Mouse (Mus musculus): ENCODE measurements around the gene Fggy. TPM values are rescaled to one million over a fixed set of nuclear protein-coding genes. Genes with fewer than 3 reads are reported as not detected.

The Fggy gene
- polyA plus RNA-seq, 1 experiment from 2014 or later = 22.8 TPM

- no peaks in the 10 kb centered on the region for H3K36me3 ChIP-seq (ENCODE audit: control insufficient read depth, insufficient read depth, low read length)
- H3K4me1 ChIP-seq (ENCODE audit: control insufficient read depth, insufficient read depth, low read length) = no peaks in the 10 kb centered on the region
- H3K27me3 ChIP-seq (replicated peaks; ENCODE audit: control insufficient read depth, insufficient read depth, low read length) = no peaks in the 10 kb centered on the region
- no peak overlapping the region for H3K27ac ChIP-seq (ENCODE audit: low read length)
- WGBS = 86% methylated on average over 1 of the region's 1 CpGs
- H3K4me2 ChIP-seq (ENCODE audit: low read depth, low read length) = no peak overlapping the region
- no peak overlapping the region for H3K4me3 ChIP-seq (ENCODE audit: low read length)
- no peaks in the 10 kb centered on the region for H3K9me3 ChIP-seq (ENCODE audit: control insufficient read depth, low read length)
- ATAC-seq = no peak
- no peak overlapping the region for H3K9ac ChIP-seq (ENCODE audit: low read depth, low read length)
Measured at GRCm38 (mm10) chr4:95928846-95929245, 371.5 kb downstream of the Fggy start.

- Histone ChIP-seq H3K4me2 (ENCODE audit: low read depth, low read length) (no peak overlapping the region), H3K27me3 (replicated peaks; ENCODE audit: control insufficient read depth, insufficient read depth, low read length) (no peaks in the 10 kb centered on the region), H3K27ac (ENCODE audit: low read length) (no peak overlapping the region), H3K4me3 (ENCODE audit: low read length) (no peak overlapping the region), H3K9me3 (ENCODE audit: control insufficient read depth, low read length) (no peaks in the 10 kb centered on the region), H3K36me3 (ENCODE audit: control insufficient read depth, insufficient read depth, low read length) (no peaks in the 10 kb centered on the region), H3K9ac (ENCODE audit: low read depth, low read length) (no peak overlapping the region), H3K4me1 (ENCODE audit: control insufficient read depth, insufficient read depth, low read length) (0 out of 2 replicates have a peak, but pooled peaks cover 3% of the 10 kb centered on the region)
- WGBS = 84% methylated on average over 1 of the region's 1 CpGs
- no peak for ATAC-seq
Measured at GRCm38 (mm10) chr4:95929936-95930335, 372.6 kb downstream of the Fggy start.

DNA sequence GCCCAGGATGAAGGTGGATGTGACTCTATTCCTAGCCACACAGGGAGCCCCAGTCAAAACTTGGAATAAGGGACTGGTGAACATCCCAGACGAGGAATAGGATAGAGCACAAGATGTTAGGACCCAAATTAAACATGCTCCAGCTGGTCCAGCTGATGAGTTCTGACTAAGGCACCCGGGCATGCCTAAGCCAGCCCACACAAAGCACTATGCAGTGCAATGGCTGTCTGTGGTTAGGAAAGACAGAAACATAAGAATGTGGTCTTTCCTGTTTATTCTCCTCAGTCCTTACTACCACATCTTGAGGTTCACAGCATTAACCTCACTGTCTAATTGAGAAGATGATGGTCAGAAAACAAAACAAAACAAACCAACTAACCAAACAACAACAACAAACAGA, 374.0 kb downstream of the Fggy start:
- 0 out of 2 replicates have a peak, but pooled peaks cover 3% of the 10 kb centered on the region for H3K4me1 ChIP-seq (ENCODE audit: control insufficient read depth, insufficient read depth, low read length)
- no peak overlapping the region for H3K4me2 ChIP-seq (ENCODE audit: low read depth, low read length)
- H3K4me3 ChIP-seq (ENCODE audit: low read length) = no peak overlapping the region
- no peaks in the 10 kb centered on the region for H3K9me3 ChIP-seq (ENCODE audit: control insufficient read depth, low read length)
- H3K36me3 ChIP-seq (ENCODE audit: control insufficient read depth, insufficient read depth, low read length) = no peaks in the 10 kb centered on the region
- H3K27ac ChIP-seq (ENCODE audit: low read length) = no peak overlapping the region
- H3K27me3 ChIP-seq (replicated peaks; ENCODE audit: control insufficient read depth, insufficient read depth, low read length) = no peaks in the 10 kb centered on the region
- ATAC-seq = no peak
- no peak overlapping the region for H3K9ac ChIP-seq (ENCODE audit: low read depth, low read length)
- WGBS = 77% methylated on average over 2 of the region's 2 CpGs

DNA sequence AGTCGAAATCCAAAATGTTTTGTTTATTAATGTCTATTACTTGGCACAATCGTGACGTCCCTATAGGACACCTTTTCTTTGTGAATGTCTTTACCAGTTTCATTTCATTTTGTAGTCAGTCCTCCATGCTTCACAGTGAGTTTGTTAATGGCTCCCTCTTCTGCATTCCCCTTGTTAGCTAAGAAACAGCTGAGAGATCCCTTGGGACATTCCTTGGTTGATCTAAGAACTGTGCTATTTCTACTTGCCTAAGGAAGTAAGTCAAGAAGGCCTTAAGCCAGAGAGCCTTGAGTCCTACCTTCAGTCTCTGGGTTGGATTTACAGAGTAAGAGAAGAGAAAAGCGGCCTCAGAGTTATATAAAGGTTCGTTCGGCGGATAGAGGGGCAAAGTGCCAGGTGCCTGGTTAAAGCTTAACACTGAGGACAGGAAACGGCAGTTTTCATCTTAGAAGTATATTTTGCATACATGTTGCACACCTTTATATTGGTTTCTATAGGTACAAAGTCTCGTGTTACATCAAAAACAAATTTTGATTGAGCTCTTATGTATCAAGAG, 376.6 kb downstream of the Fggy start:
- Histone ChIP-seq H3K4me1 (ENCODE audit: control insufficient read depth, insufficient read depth, low read length) (0 out of 2 replicates have a peak, but pooled peaks cover 3% of the 10 kb centered on the region), H3K9me3 (ENCODE audit: control insufficient read depth, low read length) (no peaks in the 10 kb centered on the region), H3K27me3 (replicated peaks; ENCODE audit: control insufficient read depth, insufficient read depth, low read length) (no peaks in the 10 kb centered on the region), H3K36me3 (ENCODE audit: control insufficient read depth, insufficient read depth, low read length) (no peaks in the 10 kb centered on the region), H3K9ac (ENCODE audit: low read depth, low read length) (no peak overlapping the region), H3K4me2 (ENCODE audit: low read depth, low read length) (peak overlapping the region; percentile 34; the same call in 1 of the 2 replicates), H3K27ac (ENCODE audit: low read length) (peak overlapping the region; percentile 80), H3K4me3 (ENCODE audit: low read length) (no peak overlapping the region)
- ATAC-seq = peak; percentile 92
- WGBS = 72% methylated on average over 9 of the region's 9 CpGs

GRCm38 (mm10) chr4:95934384-95935035, 377.2 kb downstream of the Fggy start:
- Histone ChIP-seq H3K4me2 (ENCODE audit: low read depth, low read length) (0 out of 2 replicates have a peak overlapping the region, but pooled peaks have one; percentile 34), H3K9me3 (ENCODE audit: control insufficient read depth, low read length) (no peaks in the 10 kb centered on the region), H3K4me1 (ENCODE audit: control insufficient read depth, insufficient read depth, low read length) (0 out of 2 replicates have a peak, but pooled peaks cover 3% of the 10 kb centered on the region), H3K27ac (ENCODE audit: low read length) (peak overlapping the region; percentile 80), H3K36me3 (ENCODE audit: control insufficient read depth, insufficient read depth, low read length) (no peaks in the 10 kb centered on the region), H3K27me3 (replicated peaks; ENCODE audit: control insufficient read depth, insufficient read depth, low read length) (no peaks in the 10 kb centered on the region), H3K9ac (ENCODE audit: low read depth, low read length) (no peak overlapping the region), H3K4me3 (ENCODE audit: low read length) (no peak overlapping the region)
- peak; percentile 94 for ATAC-seq
- WGBS = 80% methylated on average over 4 of the region's 4 CpGs

DNA sequence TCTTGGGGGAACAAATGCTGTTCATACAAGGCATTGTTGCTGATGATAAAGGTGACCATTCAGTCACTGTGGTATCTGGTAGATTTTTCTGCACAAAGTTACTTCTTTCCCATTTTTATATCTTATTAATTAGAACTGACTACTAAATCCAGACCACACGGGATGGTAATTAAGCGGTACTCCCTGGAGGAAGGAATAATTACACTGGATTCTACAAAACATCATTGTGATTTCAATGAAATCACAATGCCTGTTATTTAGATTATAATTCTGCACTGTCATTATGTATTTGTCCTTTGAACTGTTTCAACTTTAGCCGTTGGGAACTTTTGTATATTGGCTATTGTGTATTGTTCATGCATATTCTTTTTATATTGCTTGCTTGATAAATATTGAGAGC, 381.4 kb downstream of the Fggy start:
- no peaks in the 10 kb centered on the region for H3K27me3 ChIP-seq (replicated peaks; ENCODE audit: control insufficient read depth, insufficient read depth, low read length)
- H3K4me2 ChIP-seq (ENCODE audit: low read depth, low read length) = no peak overlapping the region
- no peak overlapping the region for H3K9ac ChIP-seq (ENCODE audit: low read depth, low read length)
- H3K4me1 ChIP-seq (ENCODE audit: control insufficient read depth, insufficient read depth, low read length) = 0 out of 2 replicates have a peak, but pooled peaks cover 3% of the 10 kb centered on the region
- peak; percentile 21; the same call in 1 of the 2 replicates for ATAC-seq
- 70% methylated on average over 3 of the region's 3 CpGs for WGBS
- no peak overlapping the region for H3K27ac ChIP-seq (ENCODE audit: low read length)
- no peaks in the 10 kb centered on the region for H3K36me3 ChIP-seq (ENCODE audit: control insufficient read depth, insufficient read depth, low read length)
- no peaks in the 10 kb centered on the region for H3K9me3 ChIP-seq (ENCODE audit: control insufficient read depth, low read length)
- H3K4me3 ChIP-seq (ENCODE audit: low read length) = no peak overlapping the region

GRCm38 (mm10) chr4:95947896-95948295, 390.6 kb downstream of the Fggy start:
- Histone ChIP-seq H3K4me1 (ENCODE audit: control insufficient read depth, insufficient read depth, low read length) (no peaks in the 10 kb centered on the region), H3K27me3 (replicated peaks; ENCODE audit: control insufficient read depth, insufficient read depth, low read length) (no peaks in the 10 kb centered on the region), H3K9ac (ENCODE audit: low read depth, low read length) (no peak overlapping the region), H3K27ac (ENCODE audit: low read length) (no peak overlapping the region), H3K4me2 (ENCODE audit: low read depth, low read length) (no peak overlapping the region), H3K9me3 (ENCODE audit: control insufficient read depth, low read length) (no peaks in the 10 kb centered on the region), H3K4me3 (ENCODE audit: low read length) (no peak overlapping the region), H3K36me3 (ENCODE audit: control insufficient read depth, insufficient read depth, low read length) (no peaks in the 10 kb centered on the region)
- WGBS = 73% methylated on average over 1 of the region's 1 CpGs
- no peak for ATAC-seq

GRCm38 (mm10) chr4:95953328-95953727, 396.0 kb downstream of the Fggy start:
- H3K9me3 ChIP-seq (ENCODE audit: control insufficient read depth, low read length) = no peaks in the 10 kb centered on the region
- ATAC-seq = peak; percentile 59; the same call in 1 of the 2 replicates

DNA sequence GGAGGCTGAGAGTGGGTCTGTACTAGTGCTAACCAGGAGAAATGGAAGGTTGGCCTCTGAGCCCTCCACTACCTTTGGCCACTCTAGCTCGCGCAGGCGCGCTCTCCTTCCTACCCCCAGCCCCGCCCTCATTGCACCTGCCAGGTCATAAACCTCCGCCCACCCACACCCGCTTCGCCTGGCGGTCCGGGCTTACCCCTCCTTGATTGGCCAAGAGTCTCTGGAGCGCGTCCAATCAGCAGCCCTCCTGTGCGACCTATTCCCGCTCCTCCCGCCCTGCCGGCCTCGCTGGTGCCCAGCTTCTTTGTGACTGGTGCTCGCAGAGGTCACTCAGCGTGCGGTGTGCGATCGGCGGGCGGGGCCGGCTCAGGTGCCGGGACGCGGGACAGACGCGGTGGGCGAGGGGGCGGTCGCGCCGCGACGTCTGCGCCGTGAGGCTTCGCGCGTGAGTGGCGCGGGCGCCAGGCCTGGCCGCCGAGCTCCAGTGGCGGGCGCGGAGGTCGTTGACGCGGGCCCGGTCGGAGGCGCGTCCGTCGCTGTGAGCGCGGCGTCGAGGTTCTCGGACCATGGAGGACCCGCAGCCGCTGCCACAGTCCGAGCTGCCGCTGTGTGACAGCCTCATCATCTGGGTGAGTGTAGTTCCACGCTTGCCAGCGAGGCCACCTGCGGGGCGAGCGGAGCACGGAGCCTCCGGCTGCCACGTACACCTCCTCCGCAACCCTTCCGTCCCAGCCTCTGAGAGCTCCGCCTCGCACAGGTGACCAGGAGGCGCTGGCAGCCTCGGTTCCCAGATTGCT, 409.8 kb downstream of the Fggy start, which contains the start of gene Hook1:
Hook1 (plus strand) TSS at position 313 of the 797 bp plus-strand sequence.
- H3K36me3 ChIP-seq (ENCODE audit: control insufficient read depth, insufficient read depth, low read length) = no peaks in the 10 kb centered on the region
- no peaks in the 10 kb centered on the region for H3K4me1 ChIP-seq (ENCODE audit: control insufficient read depth, insufficient read depth, low read length)
- H3K9me3 ChIP-seq (ENCODE audit: control insufficient read depth, low read length) = no peaks in the 10 kb centered on the region
- peak within 1 kb of the TSS; percentile 75 for H3K4me3 ChIP-seq (ENCODE audit: low read length)
- peak; percentile 100 for ATAC-seq
- peak within 1 kb of the TSS; percentile 79 for H3K9ac ChIP-seq (ENCODE audit: low read depth, low read length)
- no peaks in the 10 kb centered on the region for H3K27me3 ChIP-seq (replicated peaks; ENCODE audit: control insufficient read depth, insufficient read depth, low read length)
- peak within 1 kb of the TSS; percentile 79 for H3K4me2 ChIP-seq (ENCODE audit: low read depth, low read length)
- H3K27ac ChIP-seq (ENCODE audit: low read length) = peak within 1 kb of the TSS; percentile 79
- whole genome bisulfite sequencing = under 1% methylated on average over 80 of the region's 82 CpGs

More at GRCm38 (mm10) chr4:95953328-95953727, 396.0 kb downstream of the Fggy start:
- no peaks in the 10 kb centered on the region for H3K4me1 ChIP-seq (ENCODE audit: control insufficient read depth, insufficient read depth, low read length)
- no peak overlapping the region for H3K9ac ChIP-seq (ENCODE audit: low read depth, low read length)
- H3K36me3 ChIP-seq (ENCODE audit: control insufficient read depth, insufficient read depth, low read length) = no peaks in the 10 kb centered on the region
- no peak overlapping the region for H3K4me3 ChIP-seq (ENCODE audit: low read length)
- no peaks in the 10 kb centered on the region for H3K27me3 ChIP-seq (replicated peaks; ENCODE audit: control insufficient read depth, insufficient read depth, low read length)
- no peak overlapping the region for H3K4me2 ChIP-seq (ENCODE audit: low read depth, low read length)
- no peak overlapping the region for H3K27ac ChIP-seq (ENCODE audit: low read length)
